Mouse (Mus musculus) right cerebral cortex, postnatal 14 days (tissue): ENCODE measurements around the gene Rps6kb1.

Experiments used
- DNase-seq: peaks from one replicate; pipeline ENCODE4 v3.0.0; 2022

Rps6kb1 gene

DNA sequence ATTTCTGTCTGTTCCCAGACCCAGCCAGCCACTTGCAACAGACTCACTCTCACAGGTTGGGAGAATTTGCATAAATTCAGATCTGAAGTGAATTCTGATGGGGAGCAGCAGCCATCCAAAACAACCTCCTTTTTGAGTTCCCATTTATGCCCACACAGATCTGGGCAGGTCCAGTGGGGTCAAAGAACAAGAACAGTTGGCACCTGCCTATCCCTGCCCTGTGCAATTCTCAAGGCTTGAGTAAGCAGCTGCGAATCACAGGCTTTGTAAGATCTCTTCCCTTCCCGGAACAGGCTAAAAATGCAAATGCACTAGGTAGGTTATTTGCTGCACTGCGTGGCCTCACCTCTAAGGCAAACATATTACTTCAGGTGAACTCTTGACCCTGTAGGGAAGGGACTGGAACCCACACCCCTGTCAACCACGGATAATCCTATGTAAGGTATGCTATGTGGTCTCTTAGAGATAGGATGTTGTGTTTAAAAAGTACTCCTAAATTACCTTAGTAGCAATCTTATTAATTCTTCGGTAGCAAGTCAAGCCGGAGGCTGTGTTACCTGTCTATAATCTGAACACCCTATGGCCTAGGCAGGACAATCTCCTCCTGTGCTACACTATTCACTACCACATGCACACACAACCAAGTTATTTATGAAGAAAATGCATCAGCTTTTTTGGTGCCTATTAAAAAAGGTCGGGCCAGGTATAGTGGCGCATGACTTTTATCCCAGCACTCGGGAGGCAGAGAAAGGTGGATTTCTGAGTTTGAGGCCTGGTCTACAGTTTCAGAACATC, 35.9 kb upstream of the Rps6kb1 start:
- no peak for DNase-seq

DNA sequence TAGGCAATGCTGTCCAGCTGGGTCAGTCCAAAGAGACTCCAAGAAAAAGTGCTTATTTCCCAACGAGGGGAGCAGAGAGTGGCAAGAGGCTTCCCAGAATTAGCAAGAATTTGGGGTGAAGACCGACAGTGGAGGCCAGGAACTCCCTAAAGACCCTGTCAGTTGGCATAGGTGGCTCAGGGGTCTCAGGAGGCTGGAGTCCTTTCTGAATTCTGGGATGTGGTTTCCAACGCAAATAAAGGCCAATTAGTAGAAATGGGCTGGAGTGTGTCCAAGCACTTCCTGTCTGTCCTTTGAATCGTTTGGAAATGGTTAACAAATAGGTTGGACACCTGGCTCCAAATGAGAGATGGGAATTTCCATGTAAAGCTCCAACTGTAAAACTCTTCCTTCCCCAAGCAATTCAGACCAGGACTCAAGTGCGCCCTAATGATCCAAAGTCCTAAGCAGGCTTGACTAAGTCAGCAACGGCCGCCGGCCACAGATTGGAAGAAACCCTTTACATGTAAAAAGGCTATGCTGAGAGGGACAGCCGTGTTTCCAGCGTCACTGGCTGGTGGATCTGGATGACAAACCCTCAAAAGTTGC, 35.2 kb upstream of the Rps6kb1 start:
- no peak for DNase-seq

DNA sequence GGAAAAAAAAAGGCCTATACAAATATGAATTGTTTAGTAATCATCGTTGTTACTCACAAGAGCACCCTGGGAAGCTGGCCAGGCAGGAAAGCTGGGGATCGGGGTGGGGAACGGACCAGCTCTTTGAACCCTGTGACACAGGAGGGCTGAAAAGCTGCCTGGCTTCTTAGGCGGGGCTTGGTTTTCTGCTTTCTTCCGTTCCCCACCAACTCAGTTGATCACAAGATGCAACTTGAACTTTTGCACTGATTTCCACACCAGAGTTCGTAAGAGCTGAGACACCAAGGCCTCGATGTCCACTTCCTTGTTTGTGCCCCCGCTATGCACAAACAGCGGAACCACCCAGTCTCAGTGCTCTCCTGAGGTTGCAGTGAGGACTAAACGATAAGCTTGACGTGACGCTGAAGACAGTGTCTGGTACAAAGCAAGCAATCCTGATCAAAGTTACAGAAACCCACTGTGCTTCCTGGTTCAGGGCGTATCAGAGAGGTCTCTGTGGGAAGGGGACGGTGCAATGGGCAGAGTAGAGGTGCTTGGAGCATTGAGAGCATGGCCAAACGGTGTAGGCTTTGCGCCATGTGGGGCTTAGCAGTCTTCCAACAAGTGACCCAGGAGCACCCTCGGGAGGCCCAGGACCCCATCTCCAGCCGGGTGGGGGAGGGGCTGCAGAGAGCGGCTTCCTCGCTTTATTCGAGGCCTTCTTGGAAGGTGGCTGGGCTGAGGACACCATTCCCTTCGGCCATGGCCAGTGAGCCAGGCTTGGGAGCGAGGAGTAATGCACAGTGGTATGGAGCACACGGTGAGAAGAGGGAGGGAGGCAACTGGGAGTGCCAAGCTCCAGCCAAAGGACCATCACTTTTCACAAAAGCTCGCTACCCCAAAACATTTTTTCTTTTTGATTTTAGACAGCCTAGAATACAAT, 34.5 kb upstream of the Rps6kb1 start:
- peak; percentile 14 for DNase-seq

DNA sequence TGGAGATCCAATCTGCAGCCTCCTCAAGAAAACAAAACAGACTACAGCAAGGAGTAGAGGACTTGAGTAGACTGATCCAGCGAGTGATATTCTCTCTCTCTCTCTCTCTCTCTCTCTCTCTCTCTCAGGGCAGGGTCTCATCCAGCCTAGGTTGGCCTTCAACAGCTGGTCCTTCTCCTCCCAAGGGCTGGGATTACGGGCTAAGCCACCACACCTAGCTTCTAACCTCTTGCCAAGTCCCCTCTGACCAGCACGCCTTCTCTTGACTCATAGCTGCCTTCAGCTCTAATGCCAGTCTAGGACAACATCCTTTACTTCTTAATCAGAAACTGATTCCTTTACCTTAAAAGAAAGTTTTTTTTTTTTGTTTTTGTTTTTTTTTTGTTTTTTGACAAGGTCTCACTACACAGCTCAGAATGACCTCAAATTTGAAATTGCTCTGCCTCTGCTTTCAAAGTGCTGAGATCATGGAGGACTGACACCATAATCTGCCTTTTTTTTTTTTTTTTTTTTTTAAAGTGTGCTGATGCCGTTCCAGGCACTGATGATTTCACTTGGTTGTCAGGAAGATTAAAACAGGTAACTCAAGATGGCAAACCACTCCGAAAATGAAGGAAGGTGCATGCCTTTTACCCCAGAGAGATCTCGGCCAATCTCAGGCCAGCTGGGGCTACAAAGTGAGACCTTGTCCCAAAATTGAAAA, 33.7 kb upstream of the Rps6kb1 start:
- DNase-seq: no peak

DNA sequence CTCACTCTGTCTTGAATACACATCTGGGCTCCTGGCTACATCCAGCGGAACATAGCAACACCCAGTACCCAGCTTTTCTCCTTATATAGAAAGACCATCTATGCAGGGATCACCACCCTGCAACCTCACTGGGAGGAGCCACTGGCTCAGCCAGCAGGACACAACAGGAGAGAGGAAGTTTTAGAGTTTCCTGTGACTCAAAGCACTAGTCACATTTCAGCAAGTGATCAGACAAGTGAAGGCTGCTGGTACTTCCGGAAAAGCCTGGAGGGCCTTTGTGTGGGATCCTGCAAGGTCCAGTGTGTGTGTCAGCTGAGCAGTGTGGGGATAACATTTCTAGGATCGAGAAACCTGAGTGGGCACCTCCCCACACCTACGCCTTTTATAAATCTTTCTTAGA, 32.6 kb upstream of the Rps6kb1 start:
- no peak for DNase-seq

DNA sequence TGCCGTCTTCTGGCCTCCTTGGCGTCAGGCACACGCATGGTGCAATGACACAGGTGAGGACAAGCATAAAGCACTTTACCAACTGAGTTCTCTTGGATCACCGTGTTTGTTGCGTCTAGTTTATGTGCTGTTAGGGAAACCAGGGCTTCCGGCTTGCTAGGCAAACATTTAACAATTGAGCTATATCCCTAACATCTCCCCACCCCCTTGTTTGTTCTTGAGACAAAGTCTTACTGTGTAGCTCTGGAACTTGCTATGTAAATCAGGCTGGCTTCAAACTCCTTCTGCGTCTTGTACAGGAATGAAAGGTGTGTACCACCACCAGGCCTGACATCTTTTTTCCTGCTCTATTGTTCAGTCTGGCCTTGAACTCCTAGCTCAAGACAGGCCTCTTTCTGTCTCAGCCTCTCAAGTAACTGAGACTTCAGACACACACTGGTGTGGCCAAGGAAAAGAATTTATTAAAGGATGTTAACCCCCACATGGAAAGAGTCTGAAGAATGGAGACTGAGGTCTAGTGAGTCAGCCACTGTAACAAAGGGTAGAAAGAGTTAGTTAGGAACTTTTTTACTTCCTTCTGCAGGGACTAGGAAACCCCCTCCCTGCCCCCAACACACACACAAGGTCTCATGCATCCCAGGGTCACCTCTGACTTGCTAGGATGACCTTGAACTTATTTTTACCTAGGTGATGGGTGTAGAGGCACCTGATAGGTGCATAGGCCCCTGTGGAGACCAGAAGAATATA, 31.2 kb upstream of the Rps6kb1 start:
- no peak for DNase-seq

DNA sequence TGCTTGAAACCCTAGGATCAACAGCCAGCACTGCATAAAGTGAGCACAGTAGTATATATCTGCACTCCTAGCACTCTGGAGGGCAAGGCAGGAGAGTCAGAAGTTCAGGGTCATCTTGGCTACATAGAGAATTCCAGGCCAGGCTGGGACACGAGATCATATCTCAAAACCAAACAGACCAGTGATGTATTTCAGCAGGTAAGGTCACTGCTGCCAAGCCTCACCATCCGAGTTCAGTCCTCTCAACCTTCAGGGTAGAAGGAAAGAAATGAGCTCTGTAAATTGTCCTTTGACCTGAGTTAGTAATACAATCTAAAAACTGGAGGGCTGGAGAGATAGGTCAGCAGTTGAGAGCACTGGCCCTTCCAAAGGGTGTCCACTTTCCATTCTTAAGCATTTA, 29.8 kb upstream of the Rps6kb1 start:
- no peak for DNase-seq

DNA sequence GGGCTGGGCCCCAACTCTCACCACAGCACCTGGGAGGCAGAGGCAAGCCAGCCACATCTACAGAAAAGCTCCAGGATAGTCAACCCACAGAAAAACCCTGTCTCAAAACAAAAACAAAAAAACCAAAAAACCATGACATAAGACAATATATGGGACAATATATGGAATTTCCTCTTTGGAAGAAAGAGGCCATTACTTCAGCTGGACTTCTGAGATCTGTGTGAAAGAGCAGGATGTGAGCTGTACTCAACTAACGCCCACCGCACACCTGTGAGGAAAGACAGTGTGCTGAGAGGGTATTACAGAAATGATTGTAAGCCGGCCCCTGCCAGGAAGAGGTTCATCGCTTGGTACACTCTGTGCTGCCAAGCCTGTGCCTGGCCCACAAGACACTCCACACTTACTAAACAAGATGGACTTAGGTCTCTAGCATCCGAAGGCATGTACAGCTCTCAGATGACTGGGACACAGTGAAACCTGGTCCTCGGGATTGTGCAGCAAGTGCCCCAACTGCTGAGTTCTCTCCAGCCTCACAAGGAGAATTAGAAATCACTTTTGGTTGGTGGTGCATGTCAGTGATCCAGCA, 29.1 kb upstream of the Rps6kb1 start:
- no peak for DNase-seq

DNA sequence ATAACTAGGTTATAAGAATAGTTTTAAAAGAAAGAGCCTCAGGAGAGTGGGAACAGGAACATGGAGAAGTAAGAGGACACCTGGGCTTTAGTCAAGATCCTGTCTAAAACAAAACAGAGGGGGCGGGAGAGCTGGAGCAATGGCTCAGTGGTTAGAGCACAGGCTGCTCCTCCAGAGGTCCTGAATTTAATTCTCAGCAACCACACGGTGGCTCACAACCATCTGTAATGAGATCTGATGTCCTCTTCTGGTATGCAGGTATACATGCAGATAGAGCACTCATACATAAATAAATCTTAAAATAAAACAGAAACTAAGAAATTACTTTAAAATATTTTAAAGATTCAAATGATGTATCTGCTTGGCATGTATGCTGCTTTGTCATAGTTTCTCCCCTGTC, 28.0 kb upstream of the Rps6kb1 start:
- DNase-seq: no peak

DNA sequence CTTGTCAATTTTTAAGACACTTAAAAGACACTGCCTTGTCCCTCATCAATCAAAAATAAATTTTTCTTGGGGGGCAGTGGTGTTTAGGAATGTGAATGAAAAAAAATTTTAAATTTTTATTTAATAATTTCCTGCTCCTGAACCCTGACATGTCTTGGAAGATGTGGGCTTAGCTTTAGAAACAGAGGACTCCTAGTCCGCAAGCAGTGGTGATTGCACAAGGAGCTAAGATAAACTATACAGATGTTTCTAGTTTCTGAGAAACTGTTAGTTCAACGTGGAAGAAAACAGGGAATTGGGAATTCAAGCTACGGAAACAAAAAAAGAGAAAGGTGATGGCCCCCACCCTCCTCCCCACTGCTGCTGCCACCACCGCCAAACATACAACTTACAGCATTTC, 27.3 kb upstream of the Rps6kb1 start:
- no peak for DNase-seq

DNA sequence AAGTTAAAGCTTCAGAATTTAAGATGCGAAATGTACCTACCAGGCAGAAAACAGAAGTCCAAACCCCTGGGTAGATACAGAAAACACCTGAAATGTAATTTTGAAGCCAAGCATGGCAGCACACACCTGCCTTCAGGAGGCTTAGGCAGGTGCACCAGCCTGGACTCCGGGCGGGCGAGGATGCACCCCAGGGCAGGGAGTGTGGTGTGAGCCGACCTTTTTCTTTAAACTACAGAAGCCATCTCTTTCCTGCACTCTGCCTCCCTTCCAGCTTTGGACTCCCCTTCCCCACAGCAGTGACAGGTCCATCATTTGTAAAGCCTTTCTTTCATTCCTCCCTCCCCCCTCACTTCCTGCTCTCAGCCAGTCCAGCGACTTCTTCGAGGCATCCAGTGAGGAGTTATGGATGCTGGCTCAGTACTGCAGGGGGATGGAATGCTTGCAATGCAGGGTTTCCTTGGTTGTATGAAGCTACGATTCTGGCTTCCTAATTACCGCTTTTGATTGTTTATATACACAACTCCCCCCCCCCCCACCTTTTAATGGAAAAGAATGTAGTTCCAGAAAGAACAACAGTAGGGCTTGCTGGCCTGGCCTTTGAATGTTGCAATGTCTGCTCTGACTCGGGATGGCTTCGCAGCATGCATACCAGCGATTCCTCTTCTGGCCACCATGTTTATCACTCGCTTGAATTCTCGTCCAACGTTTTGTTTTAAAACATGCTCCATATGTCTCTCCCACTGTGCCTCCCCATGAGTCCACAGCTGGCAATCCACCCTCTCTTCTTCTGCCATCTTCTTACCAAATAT, 26.6 kb upstream of the Rps6kb1 start:
- no peak for DNase-seq

DNA sequence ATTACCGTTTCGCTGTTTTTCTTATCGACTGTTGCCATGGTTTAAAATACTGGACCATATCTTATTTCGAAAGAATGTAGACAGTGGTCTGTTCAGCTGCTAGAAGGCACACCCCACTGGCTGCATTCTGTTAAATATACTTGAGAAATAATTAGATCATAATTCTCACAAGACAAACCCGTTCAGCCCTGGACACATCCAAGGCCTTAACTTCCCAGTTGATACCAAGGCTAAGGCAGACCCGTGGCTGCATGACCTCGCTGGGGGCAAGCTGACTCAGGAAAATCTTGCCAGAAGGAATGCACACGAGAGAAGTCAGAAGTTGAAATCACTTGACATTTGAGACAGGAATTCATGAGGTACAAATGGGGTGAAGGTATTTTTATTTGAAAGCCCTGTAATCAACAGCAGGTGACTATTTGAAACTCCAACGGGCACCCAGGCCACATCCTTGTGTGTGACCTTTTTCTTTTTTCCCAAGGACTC, 25.7 kb upstream of the Rps6kb1 start:
- no peak for DNase-seq

DNA sequence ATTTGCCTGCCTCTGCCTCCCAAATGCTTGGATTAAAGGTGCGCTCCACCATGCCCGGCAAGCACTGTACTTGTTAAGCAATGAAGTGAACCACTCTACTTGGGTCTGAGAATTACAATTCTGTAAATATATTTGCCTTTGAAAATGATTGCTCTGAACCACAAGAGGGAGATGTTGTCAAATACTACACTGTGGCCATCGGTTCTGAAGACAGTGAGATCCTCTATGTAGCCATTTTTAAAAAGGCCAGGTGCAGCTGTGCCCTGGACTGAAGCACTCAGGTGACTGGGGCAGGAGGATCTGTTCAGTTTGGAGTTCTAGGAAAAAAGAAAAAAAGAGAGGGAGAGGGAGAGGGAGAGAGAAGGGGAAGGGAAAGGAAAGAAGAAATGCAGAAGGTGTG, 23.8 kb upstream of the Rps6kb1 start:
- no peak for DNase-seq

DNA sequence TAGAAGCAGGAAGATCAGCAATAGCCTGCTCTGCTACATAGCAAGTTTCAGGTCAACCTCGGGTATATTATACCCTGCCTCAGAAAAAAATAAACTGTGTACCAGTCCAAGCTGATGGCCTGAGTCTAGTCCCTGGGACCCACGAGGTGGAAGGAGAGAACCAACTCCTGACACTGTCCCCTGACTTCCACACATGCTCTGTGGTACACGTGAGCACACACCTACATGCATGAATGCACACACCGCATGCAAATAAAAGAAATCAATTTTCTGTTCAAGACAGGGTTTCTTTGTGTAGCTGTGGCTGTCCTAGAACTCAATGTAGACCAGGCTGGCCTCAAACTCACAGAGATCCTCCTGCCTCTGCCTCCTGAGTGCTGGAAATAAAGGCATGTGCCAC, 13.7 kb upstream of the Rps6kb1 start:
- no peak for DNase-seq

DNA sequence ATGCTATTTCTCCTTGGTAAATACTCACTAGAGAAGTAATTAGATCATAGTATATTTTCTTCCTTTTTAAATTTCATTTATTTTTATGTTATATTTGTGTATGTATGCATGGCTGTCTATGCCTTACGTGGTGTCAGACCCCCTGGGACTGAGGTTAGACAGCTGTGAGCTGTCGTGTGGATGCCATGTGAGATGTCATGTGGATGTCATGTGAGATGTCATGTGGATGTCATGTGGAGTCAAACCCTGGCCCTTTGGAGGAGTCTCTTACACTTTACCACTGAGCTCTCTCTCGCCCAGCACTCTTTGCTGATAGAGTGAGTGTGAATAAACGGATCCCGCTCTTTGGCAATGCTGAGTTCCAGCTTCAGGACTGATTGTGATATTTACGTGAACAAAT, 8.9 kb upstream of the Rps6kb1 start:
- no peak for DNase-seq

DNA sequence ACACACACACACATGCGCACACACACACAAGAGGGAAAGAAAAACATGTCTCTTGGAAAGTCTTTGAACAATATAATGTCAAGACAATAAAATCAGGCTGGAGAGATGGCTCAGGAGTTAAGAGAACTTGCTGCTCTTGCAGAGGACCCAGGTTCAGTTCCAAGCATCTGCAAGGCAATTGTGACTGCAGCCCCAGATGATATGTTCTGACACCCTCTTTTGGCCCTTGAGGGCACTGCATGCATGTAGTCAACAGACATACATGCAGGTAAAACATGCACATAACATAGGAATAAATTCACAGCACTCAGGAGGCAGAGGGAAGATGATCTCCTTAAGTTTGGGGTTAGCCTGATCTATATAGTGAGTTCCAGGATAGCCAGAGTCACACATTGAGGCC, 2.8 kb upstream of the Rps6kb1 start:
- DNase-seq: no peak

DNA sequence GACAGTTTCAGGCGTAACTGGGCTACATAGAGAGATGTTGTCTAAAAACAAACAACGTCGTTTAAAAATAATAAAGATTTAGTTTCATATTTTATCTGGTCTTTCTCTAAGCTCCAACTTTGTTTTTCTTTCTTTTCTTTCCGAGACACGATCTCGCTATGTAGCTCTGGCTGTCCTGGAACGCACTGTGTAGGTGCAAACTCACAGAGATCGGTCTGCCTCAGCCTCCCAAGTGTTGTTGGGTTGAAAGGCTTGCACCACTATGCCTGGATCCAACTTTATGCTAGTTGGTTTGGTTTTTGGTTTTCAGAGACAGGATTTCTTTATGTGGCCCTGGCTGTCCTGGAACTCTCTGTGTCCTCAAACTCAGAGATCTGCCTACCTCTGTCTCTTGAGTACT, 951 bp upstream of the Rps6kb1 start:
- no peak for DNase-seq

DNA sequence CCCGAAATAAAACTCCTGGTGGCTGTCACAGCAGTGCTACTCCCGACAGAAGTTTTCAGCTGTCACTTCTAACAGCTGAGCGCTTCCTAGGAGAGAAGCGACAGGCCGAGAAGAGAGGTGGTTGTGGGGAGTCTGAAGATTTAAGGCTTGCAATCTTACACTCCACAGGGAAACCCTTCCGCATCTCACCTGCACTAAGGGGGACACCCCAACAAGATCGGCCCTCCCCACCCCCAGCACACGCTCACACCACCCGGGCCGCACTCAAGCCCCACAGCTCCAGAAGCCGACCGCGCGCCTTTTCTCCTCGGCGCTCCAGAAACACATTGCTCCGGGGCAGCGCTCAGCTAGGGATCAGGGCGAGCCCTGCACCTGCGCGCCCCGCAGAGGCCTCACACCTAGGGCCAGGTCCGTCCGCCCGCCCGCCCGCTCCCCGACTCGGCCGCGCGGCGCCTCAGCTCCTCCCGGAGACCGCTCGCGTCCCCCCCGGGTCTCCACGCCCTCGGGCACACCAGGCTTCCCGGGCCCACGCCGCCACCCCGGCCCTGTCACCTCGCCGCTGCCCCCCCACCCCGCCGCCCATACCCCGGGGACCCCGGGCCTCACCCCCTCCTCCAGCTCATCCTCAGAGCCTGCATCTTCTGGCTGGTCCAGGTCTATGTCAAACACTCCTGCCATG, 506 bp downstream of the Rps6kb1 start:
- no peak for DNase-seq

DNA sequence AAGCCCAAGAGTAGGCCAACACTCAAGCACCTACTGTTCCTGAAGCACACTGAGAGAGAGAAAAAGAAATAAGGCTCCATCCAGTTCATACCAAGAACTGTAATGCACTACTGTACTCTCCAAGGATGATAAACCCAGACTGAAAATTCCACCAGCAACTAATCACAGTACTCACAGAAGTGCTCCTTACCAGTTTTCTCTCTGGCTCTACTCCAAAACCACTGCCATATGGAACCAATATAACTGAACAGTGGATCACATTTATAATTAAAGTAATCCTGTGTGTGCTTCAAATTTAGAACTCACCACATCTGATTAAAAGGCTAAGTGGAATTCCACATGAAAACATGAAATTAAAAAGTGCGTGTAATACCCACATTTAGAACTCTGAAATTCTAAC, 1.8 kb downstream of the Rps6kb1 start:
- DNase-seq: no peak

DNA sequence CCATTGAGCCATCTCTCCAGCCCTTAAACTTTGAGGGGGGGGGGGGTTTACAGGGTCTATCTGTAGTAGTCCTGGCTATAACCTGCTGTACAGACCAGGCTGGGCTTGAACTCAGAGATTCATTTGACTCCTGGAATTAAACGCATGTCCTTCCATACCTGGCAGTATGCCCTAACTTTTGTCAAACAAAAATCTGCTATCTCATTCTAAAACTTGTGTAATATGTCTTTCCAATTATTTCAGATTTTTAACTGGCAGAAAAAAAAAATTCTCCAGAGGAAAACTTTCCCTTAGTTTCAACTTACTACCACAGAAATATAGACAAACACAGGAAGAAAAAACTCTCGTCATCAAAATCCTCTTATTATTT, 4.1 kb downstream of the Rps6kb1 start:
- no peak for DNase-seq
